Mouse (Mus musculus): ENCODE measurements around the gene Tuft1.

Gene Tuft1

DNA sequence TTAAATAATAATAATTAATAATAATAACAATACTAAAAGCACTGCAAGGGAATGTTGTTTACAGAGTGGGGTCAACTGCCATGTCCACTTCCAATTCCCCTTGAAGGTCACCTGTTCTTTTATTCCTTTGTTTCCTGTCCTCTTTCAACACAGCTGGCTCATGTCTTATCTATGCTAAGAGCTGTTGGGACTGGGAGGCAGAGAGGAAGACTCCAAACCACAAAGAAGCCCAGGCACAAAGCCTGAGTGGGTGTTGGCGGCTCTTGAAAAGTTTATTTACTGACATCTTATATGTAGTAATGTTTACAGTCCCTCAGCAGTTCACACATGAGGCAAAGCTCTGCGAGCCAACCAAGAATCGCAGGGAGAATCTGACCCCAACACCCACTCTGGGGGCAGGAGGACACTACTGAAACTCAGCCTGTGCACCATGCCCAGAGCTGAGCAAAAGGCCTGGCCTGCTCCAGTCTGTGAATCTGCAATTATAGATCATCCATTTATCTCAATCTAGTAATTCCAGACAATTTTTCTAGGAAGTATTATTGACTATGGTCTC, 61.4 kb downstream of the Tuft1 start:
- in situ Hi-C loops (cut with MboI, MseI) = loop anchor here (5.0 kb wide), 1 partner anchor 140 kb away; no protein-coding TSS in a partner anchor

DNA sequence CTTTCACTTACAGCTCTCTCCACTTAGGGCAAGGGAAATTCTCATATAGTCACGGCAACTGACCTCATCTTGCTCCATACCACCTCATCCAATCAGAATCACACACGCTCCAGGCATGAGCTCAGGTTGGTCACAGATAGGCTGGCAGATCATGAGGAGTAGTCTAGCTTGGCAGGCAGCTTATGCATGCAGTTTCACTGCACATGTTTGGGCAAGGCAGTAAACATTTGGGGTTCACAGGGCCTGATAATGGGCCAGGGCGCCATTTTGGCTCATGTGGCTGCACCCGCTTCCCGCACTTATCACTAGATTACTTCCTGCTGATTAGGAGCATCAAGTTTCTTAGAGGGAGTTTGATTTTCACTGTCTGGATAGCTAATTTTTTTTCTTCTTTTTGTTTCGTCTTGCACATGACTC, 62.8 kb downstream of the Tuft1 start:
- in situ Hi-C loops (cut with MboI, MseI) = loop anchor here (5.0 kb wide), 1 partner anchor 139 kb away; no protein-coding TSS in a partner anchor

DNA sequence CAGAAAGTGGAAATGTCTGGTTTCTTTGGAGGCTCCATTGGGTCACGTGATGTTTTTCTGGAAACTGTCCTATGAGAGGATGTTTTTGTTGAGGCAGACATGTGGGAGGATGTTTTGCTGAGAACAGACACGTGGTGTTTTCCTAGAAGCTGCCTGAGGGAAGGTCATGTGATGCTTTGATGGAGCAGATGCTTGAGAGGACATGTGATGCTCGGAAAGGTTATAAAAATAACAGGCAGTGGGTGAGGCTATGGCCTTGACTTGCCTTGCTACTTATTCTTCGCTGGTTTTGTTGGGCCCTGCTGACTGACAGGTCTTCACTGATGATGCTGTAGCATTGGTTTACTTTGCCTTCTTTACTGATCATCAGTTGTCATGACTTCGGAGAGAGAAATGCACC, 67.6 kb downstream of the Tuft1 start:
- in situ Hi-C loops (cut with MboI, MseI) = no loop called here

DNA sequence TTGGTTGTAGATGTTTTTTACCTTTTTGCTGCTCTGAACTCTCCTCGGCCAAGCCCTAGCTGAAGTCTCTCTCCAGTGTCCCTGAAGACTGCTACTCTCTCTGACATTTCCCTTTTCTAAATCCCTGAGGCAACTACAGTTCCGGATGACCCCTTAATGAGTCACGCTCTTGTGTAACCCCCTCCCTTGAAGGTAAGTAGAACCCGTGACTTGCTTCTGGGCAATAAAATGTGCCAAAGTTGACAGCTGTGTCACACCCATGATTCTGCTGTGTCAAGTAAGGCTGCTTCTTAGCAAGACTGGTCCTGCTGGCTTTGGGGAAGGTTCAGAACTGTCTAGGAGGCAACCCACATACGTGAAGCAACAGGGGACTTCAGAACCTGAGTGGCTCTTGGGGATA, 70.7 kb downstream of the Tuft1 start:
- in situ Hi-C loops (cut with MboI, MseI) = loop anchor here (10.0 kb wide), 1 partner anchor 213 kb away; the partner anchor contains the start of gene Rorc

DNA sequence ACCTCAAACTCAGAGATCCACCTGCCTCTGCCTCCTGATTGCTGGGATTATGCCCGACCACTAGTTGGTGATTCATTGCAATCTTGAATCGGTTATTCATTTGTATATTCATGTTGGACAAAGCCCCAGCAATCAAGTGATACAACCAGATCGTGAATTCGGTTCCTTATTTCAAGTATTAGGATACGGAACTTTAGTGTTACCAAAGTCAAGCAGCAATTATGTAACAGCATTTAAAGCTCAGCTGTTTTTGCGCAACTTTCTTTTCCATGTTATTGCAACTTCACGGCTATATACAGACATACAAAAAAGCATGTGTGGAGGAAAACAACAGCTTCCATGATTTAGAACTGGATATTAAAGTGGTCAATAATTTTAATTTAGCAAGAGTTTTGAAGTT, 75.7 kb downstream of the Tuft1 start:
- in situ Hi-C loops (cut with MboI, MseI) = loop anchor here (10.0 kb wide), 1 partner anchor 208 kb away; the partner anchor contains the start of gene Rorc

DNA sequence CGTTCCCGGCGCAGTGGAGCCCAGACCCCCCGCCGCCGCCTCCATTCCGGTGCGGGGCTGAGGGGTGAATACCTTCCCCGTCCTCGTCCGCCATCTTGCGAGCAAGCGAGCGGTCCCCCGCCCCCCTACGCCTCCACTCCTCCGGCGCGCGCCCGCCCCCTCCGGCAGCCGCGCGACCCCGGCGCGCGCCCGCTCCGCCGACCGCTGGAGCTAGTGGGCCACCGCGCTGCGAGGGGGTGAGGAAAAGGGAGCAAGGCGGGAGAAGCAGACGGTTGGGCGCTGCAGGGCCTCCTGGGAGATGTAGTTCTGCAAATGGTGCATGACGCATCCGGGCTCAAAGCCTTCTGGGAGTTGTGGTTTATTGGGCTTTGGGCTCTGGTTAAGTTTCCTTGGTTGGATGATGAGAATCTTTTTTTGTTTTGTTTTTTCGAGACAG, 76.2 kb downstream of the Tuft1 start, which contains the start of gene Snx27:
TSS of gene Snx27 (minus strand) at position 261 of the 436 bp plus-strand sequence.
- in situ Hi-C loops (cut with MboI, MseI) = loop anchor here (10.0 kb wide), 1 partner anchor 208 kb away; the partner anchor contains the start of gene Rorc

DNA sequence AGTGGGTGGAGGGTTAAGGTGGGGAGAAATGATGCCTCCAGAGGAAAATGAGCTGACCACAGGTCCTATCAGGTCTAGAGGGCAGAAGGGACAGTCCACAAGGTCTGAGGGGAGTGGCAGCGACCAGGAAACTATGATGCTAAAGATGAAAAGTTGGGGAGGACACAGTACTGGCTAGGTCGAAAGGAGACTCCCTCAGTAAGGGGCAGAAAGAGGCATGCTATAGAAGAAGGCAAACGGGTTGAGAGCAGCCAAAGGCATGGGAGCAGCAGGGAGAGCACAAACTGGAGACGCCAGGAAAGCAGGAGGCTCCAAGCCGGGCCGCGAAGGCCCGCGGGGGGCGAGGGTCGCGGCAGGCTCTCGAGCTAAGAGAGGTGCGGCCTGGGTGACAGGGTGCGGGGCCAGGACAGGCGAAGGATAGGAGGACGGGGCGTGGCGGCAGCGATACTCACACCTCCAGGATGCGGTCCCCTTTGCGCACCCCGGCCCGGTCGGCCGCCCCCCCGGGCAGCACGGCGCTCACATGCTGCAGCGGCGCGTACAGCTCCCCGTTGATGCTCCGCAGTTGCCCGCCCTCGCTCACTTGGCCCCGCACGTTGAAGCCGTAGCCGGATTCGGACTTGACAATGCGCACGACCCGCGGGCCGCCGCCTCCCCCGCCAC, 76.7 kb downstream of the Tuft1 start:
- in situ Hi-C loops (cut with MboI, MseI) = loop anchor here (10.0 kb wide), 1 partner anchor 207 kb away; the partner anchor contains the start of gene Rorc

DNA sequence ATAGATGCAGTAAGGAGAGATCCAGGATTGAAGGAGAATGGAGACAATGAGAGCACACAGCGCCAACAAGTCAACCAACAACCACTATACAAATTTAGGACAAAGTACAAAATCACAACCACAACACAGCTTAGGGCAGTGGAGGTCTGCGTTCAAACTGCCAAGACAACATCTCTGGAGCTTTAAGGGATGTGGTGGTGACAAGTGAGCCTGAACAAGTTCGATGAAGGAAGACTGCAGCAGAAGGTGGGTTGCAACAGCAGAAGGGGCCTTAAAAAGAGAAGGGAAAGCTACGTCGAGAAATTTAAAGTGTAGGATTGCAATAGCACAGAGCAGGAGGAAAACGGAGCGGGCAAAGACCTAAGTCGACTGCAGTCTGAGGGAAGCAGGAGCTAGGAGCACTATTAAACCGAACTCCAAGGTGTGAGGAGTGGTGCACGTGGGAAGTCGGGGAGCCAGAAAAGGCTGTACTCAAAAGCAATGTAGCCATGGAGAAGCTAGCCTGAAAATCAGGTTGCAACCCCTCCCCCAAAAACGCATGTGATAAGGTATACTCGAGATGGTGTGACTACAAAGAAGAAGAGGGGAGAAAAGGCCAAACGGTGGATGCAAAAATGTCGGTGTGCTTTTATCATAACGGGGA, 77.4 kb downstream of the Tuft1 start:
- in situ Hi-C loops (cut with MboI, MseI) = loop anchor here (10.0 kb wide), 1 partner anchor 206 kb away; the partner anchor contains the start of gene Rorc

DNA sequence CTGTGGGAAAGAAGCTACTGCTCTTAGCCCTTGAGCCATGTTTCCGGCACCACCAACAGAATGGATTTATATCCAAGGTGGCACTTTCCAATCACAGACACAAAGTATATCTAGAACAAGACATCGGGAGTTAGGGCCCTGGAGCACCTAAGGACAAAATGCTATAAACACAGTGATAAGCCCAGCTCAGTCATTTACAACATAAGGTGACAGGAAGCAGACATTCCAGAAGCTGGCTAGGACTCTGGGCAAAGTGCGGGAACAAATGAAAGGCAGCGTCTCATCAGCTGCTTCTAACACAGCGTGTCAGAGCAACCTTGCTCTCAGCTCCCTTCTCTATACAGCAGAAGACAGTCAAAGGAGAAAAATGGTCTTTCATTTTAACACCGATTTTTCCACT, 84.2 kb downstream of the Tuft1 start:
- in situ Hi-C loops (cut with MboI, MseI) = no loop called here

DNA sequence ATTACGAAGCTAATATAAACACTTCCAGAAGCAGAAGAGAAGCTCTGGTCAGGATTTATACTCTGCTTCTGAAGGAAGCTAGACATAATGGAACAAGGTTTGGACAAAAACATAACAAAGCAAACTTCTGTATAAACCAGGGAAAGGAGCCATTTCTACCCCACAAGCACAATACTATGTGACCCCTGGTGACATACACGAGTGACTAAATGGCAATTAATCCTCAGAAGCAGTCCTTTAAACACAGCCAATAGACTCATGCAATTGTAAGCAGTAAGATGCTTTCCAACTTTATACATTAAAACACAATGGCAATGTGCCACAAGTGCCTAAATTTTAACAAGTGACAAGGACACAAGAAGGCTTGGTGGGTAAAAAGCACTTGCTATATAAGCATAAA, 91.4 kb downstream of the Tuft1 start:
- in situ Hi-C loops (cut with MboI, MseI) = no loop called here

DNA sequence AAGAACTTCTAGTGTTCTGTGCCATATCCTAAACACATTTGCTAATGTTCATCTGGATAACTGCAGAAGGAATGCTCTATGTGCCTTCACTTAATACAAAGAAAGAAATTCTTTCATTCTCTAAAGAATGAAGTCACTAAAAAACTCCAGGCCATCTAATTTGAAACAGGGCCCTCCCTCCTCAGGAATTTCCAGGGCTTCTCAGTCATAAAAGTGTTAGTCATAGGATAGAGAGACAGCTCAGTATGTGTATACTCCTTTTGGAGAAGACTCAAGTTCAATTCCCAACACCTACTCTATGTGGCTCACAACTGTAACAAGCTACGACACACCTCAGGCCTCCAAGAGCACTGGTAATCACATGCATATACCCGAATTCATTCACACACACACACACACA, 93.1 kb downstream of the Tuft1 start:
- in situ Hi-C loops (cut with MboI, MseI) = no loop called here

DNA sequence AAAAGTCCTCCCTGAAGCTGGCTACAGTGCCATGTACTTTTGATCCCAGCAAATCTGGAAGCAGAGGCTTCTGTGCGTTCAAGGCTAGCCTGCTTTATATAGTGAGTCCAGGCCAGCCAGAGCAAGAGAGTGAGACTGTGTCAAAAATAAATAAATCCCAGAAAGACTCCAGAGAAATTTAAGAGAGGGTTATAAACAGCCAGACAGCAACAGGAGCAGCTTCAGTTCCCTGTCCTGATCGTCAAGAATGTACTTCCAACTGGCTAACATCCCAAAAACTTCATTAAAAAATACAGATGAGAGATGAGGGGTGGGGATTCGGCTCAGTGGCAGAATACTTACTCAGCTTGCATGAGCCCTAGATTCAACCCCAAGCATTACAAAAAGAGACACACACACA, 93.5 kb downstream of the Tuft1 start:
- in situ Hi-C loops (cut with MboI, MseI) = no loop called here

DNA sequence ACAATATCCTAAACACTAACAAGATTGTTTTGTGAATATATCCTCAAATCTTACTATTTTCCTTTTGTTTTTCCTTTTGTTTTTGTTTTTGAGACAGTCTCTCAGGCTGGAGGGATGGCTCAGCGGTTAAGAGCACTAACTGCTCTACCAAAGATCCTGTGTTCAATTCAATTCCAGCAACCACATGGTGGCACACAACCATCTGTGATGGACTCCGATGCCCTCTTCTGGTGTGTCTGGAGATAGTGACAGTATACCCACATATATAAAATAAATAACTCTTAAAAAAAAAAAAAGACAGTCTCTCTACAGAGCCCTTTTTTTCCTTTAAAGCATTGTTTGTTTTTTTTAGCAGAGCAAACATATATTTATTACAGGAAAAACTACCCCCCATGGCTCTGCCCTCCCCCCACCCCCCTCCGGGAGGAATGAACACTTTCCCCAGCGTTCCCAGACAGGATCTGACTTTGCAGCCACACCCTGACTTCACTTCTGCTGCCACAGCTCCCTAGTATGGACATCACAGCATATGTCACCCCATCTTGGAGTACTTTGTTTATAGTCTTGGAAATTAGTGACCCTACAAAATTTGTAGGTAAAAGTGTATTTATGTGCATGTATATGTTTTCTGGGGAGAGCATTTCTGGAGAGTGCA, 94.2 kb downstream of the Tuft1 start:
- in situ Hi-C loops (cut with MboI, MseI) = no loop called here

DNA sequence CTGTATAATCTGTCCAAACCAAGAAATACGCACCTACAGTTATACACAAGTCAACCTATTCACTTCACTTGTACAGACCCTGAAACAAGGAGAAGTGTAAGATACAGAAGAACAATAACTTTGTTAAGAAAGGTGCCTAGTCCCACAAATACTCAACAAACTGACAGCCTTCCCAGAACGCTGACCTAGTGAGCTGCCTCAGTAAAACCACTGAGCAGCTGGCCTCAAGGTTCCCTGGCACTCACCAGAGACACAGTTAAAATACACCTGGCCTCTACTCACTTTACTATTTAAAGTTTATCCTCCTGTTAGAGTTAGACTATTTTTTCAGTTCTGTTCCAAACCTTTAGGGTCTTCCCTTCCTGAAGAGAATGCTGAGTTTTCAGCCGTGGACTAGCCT, 95.5 kb downstream of the Tuft1 start:
- in situ Hi-C loops (cut with MboI, MseI) = no loop called here
